Mouse (Mus musculus) forebrain, embryonic 13.5 days (tissue): Measurements from ENCODE around the gene Hs3st5. TPM values are rescaled to one million over a fixed set of nuclear protein-coding genes. Genes with fewer than 3 reads are reported as not detected.
A peak's percentile ranks its signal among the peaks of the same experiment; 100 is the strongest.
"Not testable (repeated sequence)": the region's sequence is repeated elsewhere in the genome, so short reads cannot be mapped to it uniquely, and the experiment has no call there.

Source experiments
- ATAC-seq: fragments of 200-750 bp; cut with Nextera tagmentation; 2 replicates; pipeline ENCODE4 v1.8.0; 2017
- H3K27ac ChIP-seq: fragments of 300-500 bp; sonication (generic); 2 replicates; pipeline ENCODE4 v1.5.1; 2015; ENCODE audit warnings: inconsistent platforms, mild to moderate bottlenecking, moderate library complexity
- H3K27me3 ChIP-seq: fragments of 300-500 bp; sonication (generic); 2 replicates; pipeline ENCODE4 v1.6.1; 2015; ENCODE audit warnings: mild to moderate bottlenecking, inconsistent platforms
- H3K36me3 ChIP-seq: fragments of 300-500 bp; sonication (generic); 2 replicates; pipeline ENCODE4 v1.6.1; 2015; ENCODE audit warnings: mild to moderate bottlenecking, inconsistent platforms; ENCODE audit not compliant: poor library complexity, severe bottlenecking
- H3K4me1 ChIP-seq: fragments of 300-500 bp; sonication (generic); 2 replicates; pipeline ENCODE4 v1.6.1; 2015; ENCODE audit warnings: inconsistent platforms
- H3K4me2 ChIP-seq: fragments of 300-500 bp; sonication (generic); 2 replicates; pipeline ENCODE4 v1.6.1; 2015; ENCODE audit warnings: inconsistent platforms, mild to moderate bottlenecking, moderate library complexity
- H3K4me3 ChIP-seq: fragments of 300-500 bp; sonication (generic); 2 replicates; pipeline ENCODE4 v1.5.1; 2015; ENCODE audit warnings: mild to moderate bottlenecking, inconsistent platforms
- H3K9ac ChIP-seq: fragments of 300-500 bp; sonication (generic); 2 replicates; pipeline ENCODE4 v1.6.1; 2015; ENCODE audit warnings: mild to moderate bottlenecking, inconsistent platforms
- H3K9me3 ChIP-seq: fragments of 300-500 bp; sonication (generic); replicated peaks from 2 replicates; pipeline ENCODE4 v1.6.1; 2016; ENCODE audit warnings: inconsistent platforms
- WGBS: fragments of 180-500 bp; shearing (Covaris S2); methylation state at CpG from one replicate; pipeline ENCODE4 v1.1.7; 2015; 5-methylcytosine and 5-hydroxymethylcytosine counted together
- polyA plus RNA-seq: library from polyadenylated mRNA; unstranded; fragments of >200 nt; fragmentation: Nextera tagmentation; extraction: Ambion mirVana; gene quantifications from 2 replicates; pipeline ENCODE4 v1.2.1, GENCODE M21; 2015

Hs3st5 gene
- polyA plus RNA-seq, 1 experiment from 2014 or later: 4.6 TPM

DNA sequence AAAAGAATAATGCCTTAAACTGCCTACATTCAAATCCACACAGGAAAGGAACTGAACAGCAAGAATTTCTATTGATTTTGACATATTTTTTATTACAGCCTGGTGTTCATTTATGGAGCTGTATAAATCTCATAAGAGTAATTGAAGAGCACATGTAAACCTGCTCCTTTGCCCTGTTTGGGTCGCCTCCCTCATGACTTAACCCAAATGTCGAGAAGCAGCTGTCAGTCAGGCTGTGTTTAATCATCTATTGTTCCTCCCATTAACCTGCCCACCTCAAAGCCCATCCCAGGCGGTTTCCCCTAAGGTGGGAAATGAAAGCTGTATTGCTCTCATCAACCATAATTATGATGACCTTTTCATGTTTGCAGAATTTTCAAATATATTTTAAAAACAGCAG is 65.9 kb downstream of the Hs3st5 start:
- 58% methylated on average over 3 of the region's 3 CpGs for WGBS

GRCm38 (mm10) chr10:36578375-36579145 is 71.9 kb downstream of the Hs3st5 start:
- WGBS: 67% methylated on average over 4 of the region's 4 CpGs
- ATAC-seq: no peak
- Histone ChIP-seq H3K9ac (no peak overlapping the region), H3K4me1 (no peaks in the 10 kb centered on the region), H3K9me3 (no peaks in the 10 kb centered on the region), H3K4me3 (no peak overlapping the region), H3K27me3 (no peaks in the 10 kb centered on the region), H3K36me3 (no peaks in the 10 kb centered on the region), H3K27ac (no peak overlapping the region), H3K4me2 (no peak overlapping the region)

More for the DNA sequence above, 65.9 kb downstream of the Hs3st5 start:
- no peak for ATAC-seq
- no peak overlapping the region for H3K9ac ChIP-seq
- no peak overlapping the region for H3K4me3 ChIP-seq
- H3K27ac ChIP-seq: no peak overlapping the region
- no peaks in the 10 kb centered on the region for H3K27me3 ChIP-seq
- no peak overlapping the region for H3K4me2 ChIP-seq
- no peaks in the 10 kb centered on the region for H3K9me3 ChIP-seq
- no peaks in the 10 kb centered on the region for H3K36me3 ChIP-seq
- no peaks in the 10 kb centered on the region for H3K4me1 ChIP-seq

- no peak for ATAC-seq
- Histone ChIP-seq H3K9me3 (no peaks in the 10 kb centered on the region), H3K4me2 (no peak overlapping the region), H3K27ac (no peak overlapping the region), H3K4me3 (no peak overlapping the region), H3K9ac (no peak overlapping the region), H3K4me1 (no peaks in the 10 kb centered on the region), H3K36me3 (no peaks in the 10 kb centered on the region), H3K27me3 (no peaks in the 10 kb centered on the region)
- WGBS: 89% methylated on average over 1 of the region's 1 CpGs
Measured at GRCm38 (mm10) chr10:36610400-36610799, 103.8 kb downstream of the Hs3st5 start.

DNA sequence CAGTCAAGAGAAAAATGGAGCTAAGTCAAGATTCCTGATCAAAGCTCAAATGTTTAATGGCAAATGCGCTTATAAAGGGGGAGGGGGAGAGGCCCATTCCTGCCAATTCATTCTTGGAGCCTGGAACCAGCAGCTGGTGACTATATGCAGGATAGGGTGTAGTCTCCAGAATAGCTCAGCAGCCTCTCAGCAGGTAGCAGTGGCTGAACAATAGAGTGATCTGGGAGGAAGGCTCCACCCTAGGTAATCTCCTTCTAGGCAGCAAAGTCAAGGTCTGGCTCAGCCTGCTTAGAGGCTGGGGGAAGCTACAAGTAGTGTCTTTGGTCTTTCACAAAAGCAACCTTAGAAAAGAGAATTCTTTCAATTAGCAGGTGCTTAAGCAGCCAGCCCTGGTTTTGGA is 104.8 kb downstream of the Hs3st5 start:
- not testable (repeated sequence) for H3K27me3 ChIP-seq, H3K27ac ChIP-seq, H3K4me2 ChIP-seq, ATAC-seq, H3K4me3 ChIP-seq, H3K36me3 ChIP-seq, H3K4me1 ChIP-seq, H3K9me3 ChIP-seq, H3K9ac ChIP-seq
- WGBS: 36% methylated on average over 1 of the region's 1 CpGs

- H3K4me3 ChIP-seq: no peak overlapping the region
- no peak for ATAC-seq
- H3K4me1 ChIP-seq: no peaks in the 10 kb centered on the region
- no peaks in the 10 kb centered on the region for H3K36me3 ChIP-seq
- H3K9me3 ChIP-seq: no peaks in the 10 kb centered on the region
- 90% methylated on average over 1 of the region's 1 CpGs for WGBS
- no peak overlapping the region for H3K27ac ChIP-seq
- H3K4me2 ChIP-seq: no peak overlapping the region
- no peaks in the 10 kb centered on the region for H3K27me3 ChIP-seq
- no peak overlapping the region for H3K9ac ChIP-seq
Measured at GRCm38 (mm10) chr10:36623037-36623436, 116.4 kb downstream of the Hs3st5 start.

- WGBS: 94% methylated on average over 4 of the region's 4 CpGs
- ATAC-seq: no peak
- no peaks in the 10 kb centered on the region for H3K27me3 ChIP-seq
Measured at GRCm38 (mm10) chr10:36627952-36628351, 121.3 kb downstream of the Hs3st5 start.

DNA sequence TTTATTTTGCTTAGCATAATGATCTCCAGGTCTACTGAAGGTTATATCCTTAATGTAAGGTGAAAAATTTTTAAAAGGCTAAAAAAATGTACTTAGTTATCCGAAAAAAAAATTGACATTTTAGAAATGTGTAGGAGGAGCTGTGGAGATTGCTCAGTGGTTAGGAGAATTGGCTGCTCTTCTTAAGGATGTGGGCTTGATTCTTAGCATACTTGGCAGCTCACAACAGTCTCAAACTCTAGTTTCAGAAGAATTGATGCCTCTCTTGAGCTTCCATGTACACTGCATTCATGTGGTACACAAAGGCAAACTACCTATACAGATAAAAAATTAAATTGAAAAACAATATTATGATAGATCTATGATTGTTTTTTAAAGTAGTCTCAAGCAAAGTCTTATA is 125.1 kb downstream of the Hs3st5 start:
- Histone ChIP-seq H3K27me3 (no peaks in the 10 kb centered on the region), H3K9ac (no peak overlapping the region), H3K36me3 (no peaks in the 10 kb centered on the region), H3K27ac (no peak overlapping the region), H3K4me3 (no peak overlapping the region), H3K4me2 (no peak overlapping the region), H3K9me3 (no peaks in the 10 kb centered on the region), H3K4me1 (no peaks in the 10 kb centered on the region)
- 84% methylated on average over 1 of the region's 1 CpGs for WGBS
- no peak for ATAC-seq

More at GRCm38 (mm10) chr10:36627952-36628351, 121.3 kb downstream of the Hs3st5 start:
- no peak overlapping the region for H3K27ac ChIP-seq
- no peaks in the 10 kb centered on the region for H3K4me1 ChIP-seq
- H3K4me3 ChIP-seq: no peak overlapping the region
- no peak overlapping the region for H3K4me2 ChIP-seq
- no peaks in the 10 kb centered on the region for H3K9me3 ChIP-seq
- no peaks in the 10 kb centered on the region for H3K36me3 ChIP-seq
- H3K9ac ChIP-seq: no peak overlapping the region

GRCm38 (mm10) chr10:36650653-36651052 is 144.0 kb downstream of the Hs3st5 start:
- H3K4me1 ChIP-seq: no peaks in the 10 kb centered on the region
- ATAC-seq: no peak
- WGBS: 86% methylated on average over 5 of the region's 5 CpGs
- H3K27me3 ChIP-seq: no peaks in the 10 kb centered on the region
- no peak overlapping the region for H3K4me2 ChIP-seq
- no peaks in the 10 kb centered on the region for H3K36me3 ChIP-seq
- H3K4me3 ChIP-seq: no peak overlapping the region
- no peak overlapping the region for H3K27ac ChIP-seq
- H3K9me3 ChIP-seq: no peaks in the 10 kb centered on the region
- no peak overlapping the region for H3K9ac ChIP-seq

DNA sequence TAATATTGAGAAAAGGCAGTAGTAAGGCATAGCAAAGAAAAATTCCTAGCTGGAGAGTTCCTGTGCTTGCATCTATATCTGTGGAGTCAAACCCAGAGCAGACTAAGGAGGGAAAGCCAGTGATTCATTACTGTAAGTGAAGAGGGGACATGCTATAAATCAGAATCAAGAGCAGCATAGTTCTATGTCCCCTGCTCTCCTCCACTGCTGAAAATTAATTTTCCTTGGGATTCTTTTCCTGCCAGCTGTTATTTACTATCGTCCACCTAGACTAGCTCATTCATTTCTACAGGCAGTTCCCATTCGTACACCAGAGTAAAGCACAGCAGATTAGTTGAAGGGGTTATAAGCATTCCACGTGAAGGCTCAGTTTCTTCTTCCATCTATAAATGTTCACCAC is 207.4 kb downstream of the Hs3st5 start:
- H3K9me3 ChIP-seq: no peaks in the 10 kb centered on the region
- no peaks in the 10 kb centered on the region for H3K36me3 ChIP-seq
- no peak overlapping the region for H3K27ac ChIP-seq
- ATAC-seq: no peak
- H3K4me2 ChIP-seq: no peak overlapping the region
- H3K9ac ChIP-seq: no peak overlapping the region
- WGBS: 85% methylated on average over 3 of the region's 3 CpGs
- no peaks in the 10 kb centered on the region for H3K4me1 ChIP-seq
- H3K4me3 ChIP-seq: no peak overlapping the region
- H3K27me3 ChIP-seq: no peaks in the 10 kb centered on the region

DNA sequence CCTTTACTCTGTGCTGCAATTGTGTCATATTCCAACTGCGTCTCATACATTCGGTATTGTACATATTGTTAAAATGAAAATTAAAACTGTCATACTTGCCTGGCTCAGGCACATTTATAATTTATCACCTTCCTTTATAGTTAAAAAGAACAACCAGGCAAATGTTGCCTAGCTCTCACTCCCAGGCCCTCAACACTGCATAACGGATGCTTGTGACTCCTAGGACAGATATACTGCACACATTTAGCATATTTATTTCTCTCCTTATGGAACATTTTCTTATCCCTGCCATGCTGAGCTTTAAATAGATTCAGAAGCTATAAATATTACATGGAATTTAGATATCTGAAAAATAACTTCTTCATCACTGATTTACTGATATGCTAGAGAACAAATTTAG is 219.6 kb downstream of the Hs3st5 start:
- 89% methylated on average over 3 of the region's 3 CpGs for WGBS
- ATAC-seq: no peak
- no peaks in the 10 kb centered on the region for H3K36me3 ChIP-seq
- H3K4me2 ChIP-seq: no peak overlapping the region
- no peaks in the 10 kb centered on the region for H3K27me3 ChIP-seq
- H3K9ac ChIP-seq: no peak overlapping the region
- H3K4me3 ChIP-seq: no peak overlapping the region
- peaks cover 7% of the 10 kb centered on the region; the same call in 1 of the 2 replicates for H3K4me1 ChIP-seq
- no peak overlapping the region for H3K27ac ChIP-seq
- H3K9me3 ChIP-seq: no peaks in the 10 kb centered on the region

DNA sequence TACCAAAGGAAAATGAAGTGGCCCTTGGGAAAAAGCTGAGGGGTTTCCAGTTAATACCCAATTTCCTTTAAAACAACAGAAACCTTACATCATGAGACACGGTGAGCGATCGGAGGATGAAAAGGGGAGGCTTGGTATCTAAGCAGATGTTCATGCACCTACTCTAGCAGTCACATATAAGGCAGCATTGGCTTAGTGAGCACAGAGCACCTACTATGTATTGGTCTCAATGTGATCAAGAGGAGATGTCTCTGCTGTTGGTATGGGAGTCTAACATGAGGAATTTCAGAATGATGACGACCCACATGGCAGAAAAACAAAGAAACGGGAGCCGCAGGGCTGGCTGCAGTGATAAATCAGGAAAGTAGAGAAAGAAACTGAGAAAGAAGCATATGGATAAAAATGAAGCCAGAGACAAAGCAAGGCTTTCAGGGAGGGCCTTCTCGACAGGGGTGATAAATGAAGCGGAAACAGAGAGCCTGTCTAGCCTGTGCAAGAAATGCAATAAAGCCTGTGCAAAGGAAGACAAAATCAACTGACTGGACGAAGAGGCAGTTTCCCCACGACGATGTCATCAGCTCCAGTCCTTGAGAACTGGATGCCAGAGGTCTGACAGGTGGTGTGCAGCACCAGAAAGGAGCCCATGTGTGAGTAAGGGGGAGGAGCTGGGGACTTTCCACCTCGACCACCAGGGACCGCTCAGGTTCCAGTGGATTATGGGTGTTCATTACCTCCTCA is 222.9 kb downstream of the Hs3st5 start:
- Histone ChIP-seq H3K9me3 (no peaks in the 10 kb centered on the region), H3K9ac (no peak overlapping the region), H3K27me3 (no peaks in the 10 kb centered on the region), H3K36me3 (no peaks in the 10 kb centered on the region), H3K4me3 (no peak overlapping the region), H3K4me2 (no peak overlapping the region), H3K4me1 (peaks cover 7% of the 10 kb centered on the region; the same call in 1 of the 2 replicates), H3K27ac (no peak overlapping the region)
- WGBS: 47% methylated on average over 13 of the region's 13 CpGs
- peak; percentile 69 for ATAC-seq

DNA sequence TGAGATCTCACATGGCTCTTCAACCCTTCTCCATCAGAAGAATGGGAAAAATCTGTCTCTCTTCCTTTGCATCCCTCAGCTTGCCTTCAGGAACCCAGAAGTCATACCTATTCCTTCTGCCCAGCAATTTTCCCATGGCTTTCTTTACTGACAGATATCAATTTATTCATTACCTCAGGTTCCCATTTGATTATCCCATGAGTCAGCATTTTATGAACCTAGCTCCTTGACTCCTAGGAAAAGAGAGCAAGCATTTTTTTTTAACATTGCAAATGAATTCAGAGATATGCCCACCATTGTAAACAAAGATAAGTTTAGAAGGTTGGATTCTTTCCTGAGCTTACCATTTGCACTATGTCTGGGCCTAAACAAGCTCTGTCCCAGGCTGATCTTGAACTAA is 232.8 kb downstream of the Hs3st5 start:
- H3K4me2 ChIP-seq: no peak overlapping the region
- no peaks in the 10 kb centered on the region for H3K4me1 ChIP-seq
- H3K27ac ChIP-seq: no peak overlapping the region
- H3K27me3 ChIP-seq: no peaks in the 10 kb centered on the region
- H3K9ac ChIP-seq: no peak overlapping the region
- H3K4me3 ChIP-seq: no peak overlapping the region
- H3K9me3 ChIP-seq: no peaks in the 10 kb centered on the region
- H3K36me3 ChIP-seq: no peaks in the 10 kb centered on the region
- no peak for ATAC-seq
